Mouse (Mus musculus): ENCODE data around the gene Cdh23. TPM values are rescaled to one million over a fixed set of nuclear protein-coding genes. Genes with fewer than 3 reads are reported as not detected.
A peak's percentile ranks its signal among the peaks of the same experiment; 100 is the strongest.

The Cdh23 gene
- polyA plus RNA-seq, 1 experiment from 2014 or later: 0.25 TPM

- Histone ChIP-seq H3K27ac (no peak overlapping the region), H3K9ac (ENCODE audit: low read depth, low read length) (no peak overlapping the region), H3K27me3 (ENCODE audit: insufficient read depth, low read length) (no peaks in the 10 kb centered on the region), H3K4me3 (replicated peaks; ENCODE audit: low read depth, low read length) (no peak overlapping the region), H3K36me3 (ENCODE audit: insufficient read depth, low read length) (no peaks in the 10 kb centered on the region), H3K4me1 (replicated peaks; ENCODE audit: insufficient read depth, low read length) (no peaks in the 10 kb centered on the region), H3K9me3 (replicated peaks; ENCODE audit: low read length) (no peaks in the 10 kb centered on the region), H3K4me2 (ENCODE audit: low read length) (no peak overlapping the region)
- DNase-seq (ENCODE audit: low spot score) (no peak), ATAC-seq (replicated peaks; ENCODE audit: low FRiP score, low read depth) (peak; percentile 52; the same call in 1 of the 2 replicates)
- no peak for TF ChIP-seq CTCF (IDR thresholded peaks at IDR 0.05; ENCODE audit: low read depth)
- 25% methylated on average over 12 of the region's 12 CpGs for WGBS
Observed at GRCm38 (mm10) chr10:60622836-60623235, 73.5 kb downstream of the Cdh23 start.

GRCm38 (mm10) chr10:60621470-60622170 lies 74.7 kb downstream of the Cdh23 start:
- H3K4me1 ChIP-seq (replicated peaks; ENCODE audit: insufficient read depth, low read length): no peaks in the 10 kb centered on the region
- TF ChIP-seq CTCF (IDR thresholded peaks at IDR 0.05; ENCODE audit: low read depth): peak; percentile 26; the same call in 1 of the 2 replicates
- no peaks in the 10 kb centered on the region for H3K9me3 ChIP-seq (replicated peaks; ENCODE audit: low read length)
- no peaks in the 10 kb centered on the region for H3K36me3 ChIP-seq (ENCODE audit: insufficient read depth, low read length)
- H3K27me3 ChIP-seq (ENCODE audit: insufficient read depth, low read length): no peaks in the 10 kb centered on the region
- DNase-seq (ENCODE audit: low spot score) (no peak), ATAC-seq (replicated peaks; ENCODE audit: low FRiP score, low read depth) (no peak)
- no peak overlapping the region for H3K4me3 ChIP-seq (replicated peaks; ENCODE audit: low read depth, low read length)
- WGBS: 89% methylated on average over 8 of the region's 8 CpGs
- H3K9ac ChIP-seq (ENCODE audit: low read depth, low read length): no peak overlapping the region
- H3K27ac ChIP-seq: no peak overlapping the region
- no peak overlapping the region for H3K4me2 ChIP-seq (ENCODE audit: low read length)

GRCm38 (mm10) chr10:60615898-60616297 lies 80.4 kb downstream of the Cdh23 start:
- Histone ChIP-seq H3K4me3 (replicated peaks; ENCODE audit: low read depth, low read length) (no peak overlapping the region), H3K27ac (no peak overlapping the region), H3K4me1 (replicated peaks; ENCODE audit: insufficient read depth, low read length) (no peaks in the 10 kb centered on the region), H3K36me3 (ENCODE audit: insufficient read depth, low read length) (no peaks in the 10 kb centered on the region), H3K4me2 (ENCODE audit: low read length) (no peak overlapping the region), H3K27me3 (ENCODE audit: insufficient read depth, low read length) (no peaks in the 10 kb centered on the region), H3K9me3 (replicated peaks; ENCODE audit: low read length) (no peaks in the 10 kb centered on the region), H3K9ac (ENCODE audit: low read depth, low read length) (no peak overlapping the region)
- ATAC-seq (replicated peaks; ENCODE audit: low FRiP score, low read depth) (no peak), DNase-seq (ENCODE audit: low spot score) (no peak)
- peak; percentile 50; the same call in 1 of the 2 replicates for TF ChIP-seq CTCF (IDR thresholded peaks at IDR 0.05; ENCODE audit: low read depth)
- 62% methylated on average over 5 of the region's 5 CpGs for WGBS

GRCm38 (mm10) chr10:60612893-60613292 lies 83.4 kb downstream of the Cdh23 start:
- no peaks in the 10 kb centered on the region for H3K9me3 ChIP-seq (replicated peaks; ENCODE audit: low read length)
- no peak overlapping the region for H3K4me3 ChIP-seq (replicated peaks; ENCODE audit: low read depth, low read length)
- no peak overlapping the region for H3K9ac ChIP-seq (ENCODE audit: low read depth, low read length)
- WGBS: 25% methylated on average over 5 of the region's 5 CpGs
- DNase-seq (ENCODE audit: low spot score) (no peak), ATAC-seq (replicated peaks; ENCODE audit: low FRiP score, low read depth) (no peak)
- H3K27me3 ChIP-seq (ENCODE audit: insufficient read depth, low read length): no peaks in the 10 kb centered on the region
- no peaks in the 10 kb centered on the region for H3K4me1 ChIP-seq (replicated peaks; ENCODE audit: insufficient read depth, low read length)
- H3K27ac ChIP-seq: no peak overlapping the region
- TF ChIP-seq CTCF (IDR thresholded peaks at IDR 0.05; ENCODE audit: low read depth): peak; percentile 51; the same call in 1 of the 2 replicates
- no peaks in the 10 kb centered on the region for H3K36me3 ChIP-seq (ENCODE audit: insufficient read depth, low read length)
- H3K4me2 ChIP-seq (ENCODE audit: low read length): no peak overlapping the region

- 80% methylated on average over 5 of the region's 5 CpGs for WGBS
- Histone ChIP-seq H3K4me3 (replicated peaks; ENCODE audit: low read depth, low read length) (no peak overlapping the region), H3K4me2 (ENCODE audit: low read length) (no peak overlapping the region), H3K9ac (ENCODE audit: low read depth, low read length) (no peak overlapping the region), H3K27me3 (ENCODE audit: insufficient read depth, low read length) (no peaks in the 10 kb centered on the region), H3K27ac (no peak overlapping the region), H3K36me3 (ENCODE audit: insufficient read depth, low read length) (no peaks in the 10 kb centered on the region), H3K9me3 (replicated peaks; ENCODE audit: low read length) (no peaks in the 10 kb centered on the region), H3K4me1 (replicated peaks; ENCODE audit: insufficient read depth, low read length) (no peaks in the 10 kb centered on the region)
- ATAC-seq (replicated peaks; ENCODE audit: low FRiP score, low read depth) (no peak), DNase-seq (ENCODE audit: low spot score) (no peak)
- TF ChIP-seq CTCF (IDR thresholded peaks at IDR 0.05; ENCODE audit: low read depth): no peak
Observed at GRCm38 (mm10) chr10:60607166-60607565, 89.1 kb downstream of the Cdh23 start.

- H3K9me3 ChIP-seq (replicated peaks; ENCODE audit: low read length): no peaks in the 10 kb centered on the region
- no peak for TF ChIP-seq CTCF (IDR thresholded peaks at IDR 0.05; ENCODE audit: low read depth)
- 86% methylated on average over 6 of the region's 6 CpGs for WGBS
- H3K36me3 ChIP-seq (ENCODE audit: insufficient read depth, low read length): no peaks in the 10 kb centered on the region
- H3K27me3 ChIP-seq (ENCODE audit: insufficient read depth, low read length): no peaks in the 10 kb centered on the region
- no peak overlapping the region for H3K27ac ChIP-seq
- H3K4me3 ChIP-seq (replicated peaks; ENCODE audit: low read depth, low read length): no peak overlapping the region
- H3K4me2 ChIP-seq (ENCODE audit: low read length): no peak overlapping the region
- no peak overlapping the region for H3K9ac ChIP-seq (ENCODE audit: low read depth, low read length)
- DNase-seq (ENCODE audit: low spot score): no peak
- ATAC-seq (replicated peaks; ENCODE audit: low FRiP score, low read depth): no peak
- H3K4me1 ChIP-seq (replicated peaks; ENCODE audit: insufficient read depth, low read length): no peaks in the 10 kb centered on the region
Observed at GRCm38 (mm10) chr10:60606661-60607060, 89.6 kb downstream of the Cdh23 start.

Measured in kidney, postnatal 0 days (tissue).